Mouse (Mus musculus) erythroblast, embryonic 14.5 days (primary cell): ENCODE data around the gene Slc22a15.
"Not testable (repeated sequence)": the region's sequence is repeated elsewhere in the genome, so short reads cannot be mapped to it uniquely, and the experiment has no call there.

Source experiments
- GATA1 ChIP-seq: IDR thresholded peaks from 2 replicates; pipeline ENCODE4 v1.6.1; 2012; ENCODE audit warnings: low read length, inconsistent platforms, mixed read lengths
- TAL1 ChIP-seq: IDR thresholded peaks from 3 replicates; pipeline ENCODE4 v1.6.1; 2012; ENCODE audit warnings: low read length, inconsistent platforms, mixed read lengths

GRCm38 (mm10) chr3:101820708-101821107 is 103.5 kb downstream of the Slc22a15 start:
- TF ChIP-seq GATA1, TAL1: not testable (repeated sequence)
